Mouse (Mus musculus): Measurements from ENCODE around the gene Dennd2c. TPM values are rescaled to one million over a fixed set of nuclear protein-coding genes. Genes with fewer than 3 reads are reported as not detected.

Gene Dennd2c
- polyA plus RNA-seq, 1 experiment from 2014 or later = 11.9 TPM

Other genes starting within 250 kb of the Dennd2c start
- gene Sycp1, start 166.5 kb upstream of the Dennd2c start, polyA plus RNA-seq (2015; fragmentation: Nextera tagmentation; extraction: Ambion mirVana) = not detected in 2 replicates
- not detected in 2 replicates for gene Nr1h5, start 138.5 kb upstream of the Dennd2c start, polyA plus RNA-seq (2015; fragmentation: Nextera tagmentation; extraction: Ambion mirVana)
- 56.6 and 60.0 TPM in 2 replicates for gene Sike1, start 106.9 kb upstream of the Dennd2c start, polyA plus RNA-seq (2015; fragmentation: Nextera tagmentation; extraction: Ambion mirVana)
- 396 and 425 TPM in 2 replicates for gene Csde1, start 82.2 kb upstream of the Dennd2c start, polyA plus RNA-seq (2015; fragmentation: Nextera tagmentation; extraction: Ambion mirVana)
- gene Nras, start 44.3 kb upstream of the Dennd2c start, polyA plus RNA-seq (2015; fragmentation: Nextera tagmentation; extraction: Ambion mirVana) = 100 and 102 TPM in 2 replicates
- 0.17 and 0.28 TPM in 2 replicates for gene Ampd1, start 28.6 kb upstream of the Dennd2c start, polyA plus RNA-seq (2015; fragmentation: Nextera tagmentation; extraction: Ambion mirVana)
- gene Bcas2, start 69.1 kb downstream of the Dennd2c start, polyA plus RNA-seq (2015; fragmentation: Nextera tagmentation; extraction: Ambion mirVana) = 231 and 257 TPM in 2 replicates
- gene Trim33, start 176.7 kb downstream of the Dennd2c start, polyA plus RNA-seq (2015; fragmentation: Nextera tagmentation; extraction: Ambion mirVana) = 34.2 and 37.6 TPM in 2 replicates

Measured in embryonic facial prominence, embryonic 13.5 days (tissue).